Comparison of ENCODE assay signal across 13 mouse cellular contexts in genomic region chr5:115052546-115052945, GRCm38 (mm10). TPM values are rescaled to one million over a fixed set of nuclear protein-coding genes. Genes with fewer than 3 reads are reported as not detected.
A peak's percentile ranks its signal among the peaks of the same experiment; 100 is the strongest.
DNase-seq lines count a peak whose midpoint lies in the region; ATAC-seq and TF ChIP-seq lines count a peak whose summit lies in the region.
"Had no signal": no experiment of that assay in that cellular context is flagged by ENCODE, and none has a peak within 500 bp of the region (broad histone marks: within the 10 kb centered on the region; RNA-seq: fewer than 3 reads in every experiment).

No protein-coding gene starts in this region.

- 78% methylated on average over 8 of the region's 8 CpGs for WGBS in forebrain, embryonic 14.5 days
- 90% methylated on average over 8 of the region's 8 CpGs for WGBS in forebrain, embryonic 12.5 days
- 67% methylated on average over 8 of the region's 8 CpGs for WGBS in limb, embryonic 12.5 days
- 90% methylated on average over 8 of the region's 8 CpGs for WGBS in limb, embryonic 10.5 days
- 58% methylated on average over 8 of the region's 8 CpGs for WGBS in stomach, postnatal 0 days

- H3K27me3 ChIP-seq in forebrain, embryonic 14.5 days (replicated peaks; ENCODE audit: control insufficient read depth, insufficient read depth, low read length), result no peaks in the 10 kb centered on the region
- H3K27me3 ChIP-seq in forebrain, embryonic 12.5 days, result no peaks in the 10 kb centered on the region
- H3K27me3 ChIP-seq in limb, embryonic 12.5 days, result no peaks in the 10 kb centered on the region
- no peaks in the 10 kb centered on the region for H3K27me3 ChIP-seq in limb, embryonic 10.5 days (ENCODE audit: low read depth, poor library complexity, severe bottlenecking)
- H3K27me3 ChIP-seq in stomach, postnatal 0 days (ENCODE audit: control insufficient read depth, insufficient read depth, low read length), result no peaks in the 10 kb centered on the region
- H3K27me3 ChIP-seq: midbrain, embryonic 13.5 days had no signal

- no peak for TF ChIP-seq CTCF in stomach, postnatal 0 days (IDR thresholded peaks at IDR 0.05; ENCODE audit: low read depth)

- H3K4me1 ChIP-seq in forebrain, embryonic 14.5 days (ENCODE audit: control insufficient read depth, insufficient read depth, low read length), result peaks cover 10% of the 10 kb centered on the region
- peaks cover 13% of the 10 kb centered on the region; the same call in 1 of the 2 replicates for H3K4me1 ChIP-seq in forebrain, embryonic 12.5 days
- H3K4me1 ChIP-seq in limb, embryonic 12.5 days (replicated peaks), result peaks cover 23% of the 10 kb centered on the region
- peaks cover 21% of the 10 kb centered on the region for H3K4me1 ChIP-seq in limb, embryonic 10.5 days
- 0 out of 2 replicates have a peak, but pooled peaks cover 2% of the 10 kb centered on the region for H3K4me1 ChIP-seq in stomach, postnatal 0 days (replicated peaks; ENCODE audit: control insufficient read depth, insufficient read depth)

- H3K36me3 ChIP-seq in forebrain, embryonic 14.5 days (ENCODE audit: control insufficient read depth, insufficient read depth, low read length), result no peaks in the 10 kb centered on the region
- H3K36me3 ChIP-seq in forebrain, embryonic 12.5 days (replicated peaks), result no peaks in the 10 kb centered on the region
- H3K36me3 ChIP-seq in limb, embryonic 12.5 days, result no peaks in the 10 kb centered on the region
- peaks cover 10% of the 10 kb centered on the region; the same call in 1 of the 2 replicates for H3K36me3 ChIP-seq in limb, embryonic 10.5 days
- H3K36me3 ChIP-seq in stomach, postnatal 0 days (ENCODE audit: control insufficient read depth, insufficient read depth, low read length), result no peaks in the 10 kb centered on the region
- H3K36me3 ChIP-seq: midbrain, embryonic 13.5 days had no signal

- no peak for TF ChIP-seq EP300 in stomach, postnatal 0 days (optimal IDR thresholded peaks at IDR 0.05)

- no peak overlapping the region for H3K4me2 ChIP-seq in forebrain, embryonic 14.5 days (ENCODE audit: low read length)
- no peak overlapping the region for H3K4me2 ChIP-seq in forebrain, embryonic 12.5 days
- no peak overlapping the region for H3K4me2 ChIP-seq in limb, embryonic 12.5 days
- H3K4me2 ChIP-seq in stomach, postnatal 0 days (replicated peaks; ENCODE audit: low read depth), result no peak overlapping the region
- H3K4me2 ChIP-seq: midbrain, embryonic 13.5 days had no signal

- peak; percentile 53 for DNase-seq in forebrain, embryonic 14.5 days (ENCODE audit: low spot score)
- no peak for DNase-seq in limb, embryonic 10.5 days (ENCODE audit: low spot score)
- DNase-seq in retina, postnatal 7 days (ENCODE audit: low read depth, low spot score), result peak; percentile 8
- DNase-seq in retina, postnatal 1 day, result no peak
- no peak for DNase-seq in stomach, postnatal 0 days (ENCODE audit: low spot score)
- DNase-seq in layer of hippocampus, postnatal 25 days (ENCODE audit: extremely low spot score in 1 of 2, low spot score in 1 of 2), result no peak
- DNase-seq: gastrocnemius, postnatal 36 days; heart, postnatal 14 days had no signal

- peak; percentile 57; the same call in 1 of the 2 replicates for ATAC-seq in forebrain, embryonic 14.5 days
- ATAC-seq in forebrain, embryonic 12.5 days (ENCODE audit: low FRiP score), result no peak
- ATAC-seq in limb, embryonic 12.5 days (ENCODE audit: insufficient number of reproducible peaks, insufficient read depth, low FRiP score, low TSS enrichment, low read depth), result no peak
- 0 out of 2 replicates have a peak, but pooled peaks have one; percentile 21 for ATAC-seq in stomach, postnatal 0 days (ENCODE audit: low FRiP score, low TSS enrichment)
- ATAC-seq: midbrain, embryonic 13.5 days had no signal

- no peak overlapping the region for H3K9ac ChIP-seq in forebrain, embryonic 14.5 days (ENCODE audit: low read length)
- H3K9ac ChIP-seq in forebrain, embryonic 12.5 days, result no peak overlapping the region
- H3K9ac ChIP-seq in limb, embryonic 12.5 days (replicated peaks), result no peak overlapping the region
- no peak overlapping the region for H3K9ac ChIP-seq in stomach, postnatal 0 days (ENCODE audit: low read length)
- H3K9ac ChIP-seq: midbrain, embryonic 13.5 days had no signal

- H3K4me3 ChIP-seq in forebrain, embryonic 14.5 days (ENCODE audit: low read depth, low read length), result no peak overlapping the region
- no peak overlapping the region for H3K4me3 ChIP-seq in forebrain, embryonic 12.5 days (replicated peaks)
- H3K4me3 ChIP-seq in limb, embryonic 12.5 days (replicated peaks), result no peak overlapping the region
- H3K4me3 ChIP-seq in limb, embryonic 10.5 days, result no peak overlapping the region
- H3K4me3 ChIP-seq in stomach, postnatal 0 days (ENCODE audit: low read depth, low read length), result no peak overlapping the region
- H3K4me3 ChIP-seq: erythroblast, embryonic 14.5 days; midbrain, embryonic 13.5 days had no signal

- H3K27ac ChIP-seq in forebrain, embryonic 14.5 days (ENCODE audit: low read depth, low read length), result no peak overlapping the region; the same call in 1 of the 2 replicates
- no peak overlapping the region for H3K27ac ChIP-seq in forebrain, embryonic 12.5 days
- H3K27ac ChIP-seq in limb, embryonic 12.5 days, result peak overlapping the region; percentile 26; the same call in 1 of the 2 replicates
- no peak overlapping the region for H3K27ac ChIP-seq in limb, embryonic 10.5 days
- H3K27ac ChIP-seq in stomach, postnatal 0 days (replicated peaks), result no peak overlapping the region
- H3K27ac ChIP-seq: midbrain, embryonic 13.5 days had no signal

- no peaks in the 10 kb centered on the region for H3K9me3 ChIP-seq in forebrain, embryonic 14.5 days (replicated peaks; ENCODE audit: control insufficient read depth, low read length)
- H3K9me3 ChIP-seq in forebrain, embryonic 12.5 days, result no peaks in the 10 kb centered on the region
- H3K9me3 ChIP-seq in limb, embryonic 12.5 days, result no peaks in the 10 kb centered on the region
- H3K9me3 ChIP-seq in limb, embryonic 10.5 days (replicated peaks), result no peaks in the 10 kb centered on the region
- no peaks in the 10 kb centered on the region for H3K9me3 ChIP-seq in stomach, postnatal 0 days (ENCODE audit: control insufficient read depth, low read length)
- H3K9me3 ChIP-seq: midbrain, embryonic 13.5 days had no signal

RNA-seq across cellular contexts. Expression of gene Sppl3, which starts 41.6 kb away (rescaled TPM):
- 20.3 and 24.0 TPM in 2 replicates for polyA plus RNA-seq in forebrain, embryonic 14.5 days (2014; fragmentation: Nextera tagmentation; extraction: Ambion mirVana)
- polyA plus RNA-seq in forebrain, embryonic 12.5 days (2016; fragmentation: Nextera tagmentation; extraction: Ambion mirVana), result 13.8 and 19.1 TPM in 2 replicates
- polyA plus RNA-seq in limb, embryonic 12.5 days (2016; fragmentation: Nextera tagmentation; extraction: Ambion mirVana), result 17.3 and 36.9 TPM in 2 replicates
- 15.2 and 15.3 TPM in 2 replicates for polyA plus RNA-seq in limb, embryonic 10.5 days (2016; fragmentation: Nextera tagmentation; extraction: Ambion mirVana)
- 25.2 and 39.8 TPM in 2 replicates for polyA plus RNA-seq in stomach, postnatal 0 days (2015; fragmentation: Nextera tagmentation; extraction: Ambion mirVana)
- total RNA-seq in layer of hippocampus, postnatal 25 days (2021), result 10 to 100 TPM; 84.7 to 85.9 TPM

RNA-seq across cellular contexts. Expression of gene Gm10401, which starts 45.5 kb away (rescaled TPM):
- polyA plus RNA-seq in forebrain, embryonic 14.5 days (2014; fragmentation: Nextera tagmentation; extraction: Ambion mirVana), result 39.4 and 50.4 TPM in 2 replicates
- 26.1 and 29.4 TPM in 2 replicates for polyA plus RNA-seq in forebrain, embryonic 12.5 days (2016; fragmentation: Nextera tagmentation; extraction: Ambion mirVana)
- polyA plus RNA-seq in limb, embryonic 12.5 days (2016; fragmentation: Nextera tagmentation; extraction: Ambion mirVana), result 36.3 and 38.8 TPM in 2 replicates
- 24.9 and 26.2 TPM in 2 replicates for polyA plus RNA-seq in limb, embryonic 10.5 days (2016; fragmentation: Nextera tagmentation; extraction: Ambion mirVana)
- polyA plus RNA-seq in stomach, postnatal 0 days (2015; fragmentation: Nextera tagmentation; extraction: Ambion mirVana), result 17.9 and 22.2 TPM in 2 replicates
- not detected for total RNA-seq in layer of hippocampus, postnatal 25 days (2021)
- total RNA-seq: gastrocnemius, postnatal 36 days; heart, postnatal 14 days; left cerebral cortex, postnatal 14 days had no signal
- polyA plus RNA-seq: erythroblast, embryonic 14.5 days had no signal

Comparison
In these comparisons a context has a peak if more than half of its experiments do, and no peak if none do; other contexts are left out.
1. ATAC-seq: peak in forebrain, embryonic 14.5 days (single experiment) and stomach, postnatal 0 days (single experiment); none in forebrain, embryonic 12.5 days (single experiment) and limb, embryonic 12.5 days (single experiment).
2. DNase-seq: peak in forebrain, embryonic 14.5 days (single experiment) and retina, postnatal 7 days (single experiment); none in limb, embryonic 10.5 days (single experiment), retina, postnatal 1 day (single experiment), stomach, postnatal 0 days (single experiment) and layer of hippocampus, postnatal 25 days (0 of 2).